Mouse (Mus musculus) embryonic facial prominence, embryonic 15.5 days (tissue): ENCODE results near the gene Sirt4. TPM values are rescaled to one million over a fixed set of nuclear protein-coding genes. Genes with fewer than 3 reads are reported as not detected.
A peak's percentile ranks its signal among the peaks of the same experiment; 100 is the strongest.

Source experiments
- ATAC-seq: fragments of 200-750 bp; cut with Nextera tagmentation; 2 replicates; pipeline ENCODE4 v1.8.0; 2017; ENCODE audit warnings: low read depth, moderate TSS enrichment; ENCODE audit not compliant: insufficient number of reproducible peaks, low FRiP score, low TSS enrichment
- H3K27ac ChIP-seq: fragments of 300-500 bp; sonication (generic); replicated peaks from 2 replicates; pipeline ENCODE4 v1.5.1; 2015; ENCODE audit warnings: mild to moderate bottlenecking, inconsistent platforms
- H3K27me3 ChIP-seq: fragments of 300-500 bp; sonication (generic); 2 replicates; pipeline ENCODE4 v1.6.1; 2015; ENCODE audit warnings: inconsistent platforms
- H3K36me3 ChIP-seq: fragments of 300-500 bp; sonication (generic); 2 replicates; pipeline ENCODE4 v1.6.1; 2015; ENCODE audit warnings: mild to moderate bottlenecking, inconsistent platforms
- H3K4me1 ChIP-seq: fragments of 300-500 bp; sonication (generic); 2 replicates; pipeline ENCODE4 v1.6.1; 2015; ENCODE audit warnings: inconsistent platforms
- H3K4me2 ChIP-seq: fragments of 300-500 bp; sonication (generic); replicated peaks from 2 replicates; pipeline ENCODE4 v1.6.1; 2015; ENCODE audit warnings: mild to moderate bottlenecking, inconsistent platforms
- H3K4me3 ChIP-seq: fragments of 300-500 bp; sonication (generic); replicated peaks from 2 replicates; pipeline ENCODE4 v1.5.1; 2015; ENCODE audit warnings: mild to moderate bottlenecking, inconsistent platforms
- H3K9ac ChIP-seq: fragments of 300-500 bp; sonication (generic); 2 replicates; pipeline ENCODE4 v1.6.1; 2015; ENCODE audit warnings: inconsistent platforms
- H3K9me3 ChIP-seq: fragments of 300-500 bp; sonication (generic); replicated peaks from 2 replicates; pipeline ENCODE4 v1.6.1; 2016; ENCODE audit warnings: inconsistent platforms
- WGBS: fragments of 180-500 bp; shearing (Covaris S2); methylation state at CpG from one replicate; pipeline ENCODE4 v1.1.7; 2015; 5-methylcytosine and 5-hydroxymethylcytosine counted together
- polyA plus RNA-seq: library from polyadenylated mRNA; unstranded; fragments of >200 nt; fragmentation: Nextera tagmentation; extraction: Ambion mirVana; gene quantifications from 2 replicates; pipeline ENCODE4 v1.2.1, GENCODE M21; 2015

Sirt4 gene
- polyA plus RNA-seq, 1 experiment from 2014 or later = 29.2 TPM

GRCm38 (mm10) chr5:115489699-115490637, 5.4 kb upstream of the Sirt4 start:
- H3K27me3 ChIP-seq = no peaks in the 10 kb centered on the region
- peak overlapping the region; percentile 86 for H3K9ac ChIP-seq
- H3K4me3 ChIP-seq = peak overlapping the region; percentile 46
- H3K4me2 ChIP-seq = peak overlapping the region; percentile 80
- peak overlapping the region; percentile 100 for H3K27ac ChIP-seq
- H3K36me3 ChIP-seq = no peaks in the 10 kb centered on the region
- peaks cover 44% of the 10 kb centered on the region for H3K4me1 ChIP-seq
- under 1% methylated on average over 50 of the region's 50 CpGs for WGBS
- H3K9me3 ChIP-seq = no peaks in the 10 kb centered on the region
- ATAC-seq = peak; percentile 78

- Histone ChIP-seq H3K27me3 (no peaks in the 10 kb centered on the region), H3K36me3 (no peaks in the 10 kb centered on the region), H3K9me3 (no peaks in the 10 kb centered on the region), H3K4me2 (peak overlapping the region; percentile 80), H3K4me3 (peak overlapping the region; percentile 46), H3K4me1 (peaks cover 42% of the 10 kb centered on the region), H3K27ac (peak overlapping the region; percentile 100), H3K9ac (peak overlapping the region; percentile 86)
- peak; percentile 66 for ATAC-seq
- under 1% methylated on average over 39 of the region's 39 CpGs for whole genome bisulfite sequencing
Measured at GRCm38 (mm10) chr5:115488841-115489698, 4.5 kb upstream of the Sirt4 start.

DNA sequence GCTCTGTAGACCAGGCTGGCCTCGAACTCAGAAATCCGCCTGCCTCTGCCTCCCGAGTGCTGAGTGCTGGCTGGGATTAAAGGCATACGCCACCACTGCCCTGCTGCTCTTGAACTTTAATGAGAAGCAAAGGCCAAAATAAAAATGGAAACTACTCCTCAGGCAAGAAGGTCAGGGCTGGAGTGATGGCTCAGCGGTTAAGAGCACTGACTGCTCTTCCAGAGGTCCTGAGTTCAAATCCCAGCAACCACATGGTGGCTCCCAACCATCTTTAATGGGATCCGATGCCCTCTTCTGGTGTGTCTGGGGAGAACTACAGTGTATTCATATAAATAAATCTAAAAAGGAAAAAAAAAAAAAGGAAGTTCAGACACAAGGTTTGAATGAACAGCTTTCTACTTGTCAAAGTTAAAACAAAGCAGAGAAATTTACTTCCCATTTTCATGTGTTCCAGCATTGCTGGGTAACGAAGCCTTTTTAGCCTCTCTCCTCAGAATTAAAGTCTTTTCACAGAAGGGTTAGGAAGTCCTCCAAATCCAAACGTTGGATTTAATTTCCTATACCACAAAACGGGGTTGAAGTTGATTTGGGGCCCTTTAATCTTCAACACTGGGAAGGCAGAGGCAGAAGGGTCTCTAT, 3.5 kb upstream of the Sirt4 start:
- 71% methylated on average over 9 of the region's 9 CpGs for WGBS
- Histone ChIP-seq H3K4me3 (no peak overlapping the region), H3K36me3 (no peaks in the 10 kb centered on the region), H3K27me3 (no peaks in the 10 kb centered on the region), H3K9me3 (no peaks in the 10 kb centered on the region), H3K27ac (no peak overlapping the region), H3K4me1 (peaks cover 36% of the 10 kb centered on the region), H3K9ac (no peak overlapping the region), H3K4me2 (peak overlapping the region; percentile 80; the same call in 1 of the 2 replicates)
- no peak for ATAC-seq

DNA sequence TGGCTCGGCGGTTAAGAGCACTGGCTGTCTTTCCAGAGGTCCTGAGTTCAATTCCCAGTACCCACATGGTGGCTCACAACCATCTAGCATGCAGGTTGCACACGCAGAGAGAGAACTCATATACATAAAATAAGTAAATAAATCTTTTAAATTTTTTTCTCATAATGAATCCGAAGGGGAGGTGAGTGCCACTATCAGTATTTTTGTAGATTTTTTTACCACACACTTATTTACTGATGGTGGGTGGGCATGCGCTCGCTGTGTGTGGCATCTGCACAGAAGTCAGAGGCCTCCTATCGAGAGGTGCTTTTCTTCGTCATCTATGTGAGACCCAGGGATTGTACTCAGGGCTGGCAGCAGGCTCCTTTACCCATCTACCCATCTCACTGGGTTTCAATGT, 2.8 kb upstream of the Sirt4 start:
- Histone ChIP-seq H3K36me3 (no peaks in the 10 kb centered on the region), H3K27ac (no peak overlapping the region), H3K4me3 (no peak overlapping the region), H3K9me3 (no peaks in the 10 kb centered on the region), H3K27me3 (no peaks in the 10 kb centered on the region; the same call in 1 of the 2 replicates), H3K4me1 (peaks cover 38% of the 10 kb centered on the region), H3K9ac (no peak overlapping the region), H3K4me2 (no peak overlapping the region)
- WGBS = 84% methylated on average over 8 of the region's 8 CpGs
- no peak for ATAC-seq

GRCm38 (mm10) chr5:115486726-115487125, 2.2 kb upstream of the Sirt4 start:
- no peak for ATAC-seq
- no peaks in the 10 kb centered on the region for H3K36me3 ChIP-seq
- no peaks in the 10 kb centered on the region; the same call in none of the 2 replicates for H3K27me3 ChIP-seq
- no peak overlapping the region for H3K4me3 ChIP-seq
- H3K4me1 ChIP-seq = peaks cover 34% of the 10 kb centered on the region
- WGBS = 55% methylated on average over 4 of the region's 4 CpGs
- no peak overlapping the region for H3K9ac ChIP-seq
- H3K27ac ChIP-seq = no peak overlapping the region
- H3K4me2 ChIP-seq = no peak overlapping the region
- H3K9me3 ChIP-seq = no peaks in the 10 kb centered on the region

- ATAC-seq = no peak
- Histone ChIP-seq H3K4me3 (no peak overlapping the region), H3K27ac (no peak overlapping the region), H3K9ac (no peak overlapping the region), H3K36me3 (no peaks in the 10 kb centered on the region), H3K4me2 (no peak overlapping the region), H3K9me3 (no peaks in the 10 kb centered on the region), H3K27me3 (no peaks in the 10 kb centered on the region; the same call in none of the 2 replicates), H3K4me1 (peaks cover 23% of the 10 kb centered on the region)
- WGBS = 81% methylated on average over 18 of the region's 18 CpGs
Measured at GRCm38 (mm10) chr5:115485489-115486205, 1.1 kb upstream of the Sirt4 start.

DNA sequence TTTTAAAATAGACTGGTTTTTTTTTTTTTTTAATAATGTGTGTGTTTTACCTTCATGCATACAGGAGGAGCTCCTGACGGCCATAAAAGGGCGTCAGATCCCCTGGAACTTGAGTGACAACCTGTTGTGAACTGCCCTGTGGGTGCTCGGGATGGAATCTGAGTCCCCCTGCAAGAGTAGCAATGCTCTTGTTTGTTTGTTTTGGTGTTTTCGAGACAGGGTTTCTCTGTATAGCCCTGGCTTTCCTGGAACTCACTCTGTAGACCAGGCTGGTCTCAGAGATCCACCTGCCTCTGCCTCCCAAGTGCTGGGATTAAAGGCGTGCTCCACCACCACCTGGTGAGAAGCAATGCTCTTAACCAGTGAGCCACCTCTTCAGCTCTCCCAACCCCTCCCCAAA, 471 bp upstream of the Sirt4 start:
- ATAC-seq = no peak

GRCm38 (mm10) chr5:115483385-115483784, 1.1 kb downstream of the Sirt4 start:
- WGBS = 41% methylated on average over 6 of the region's 6 CpGs
- Histone ChIP-seq H3K27ac (no peak overlapping the region), H3K9me3 (no peaks in the 10 kb centered on the region), H3K4me3 (no peak overlapping the region), H3K4me1 (peaks cover 21% of the 10 kb centered on the region), H3K4me2 (no peak overlapping the region; the same call in 1 of the 2 replicates), H3K27me3 (no peaks in the 10 kb centered on the region; the same call in none of the 2 replicates), H3K36me3 (peaks cover 7% of the 10 kb centered on the region), H3K9ac (no peak overlapping the region)
- ATAC-seq = no peak

More for the DNA sequence above, 471 bp upstream of the Sirt4 start:
- H3K4me3 ChIP-seq = peak overlapping the region; percentile 53
- H3K27me3 ChIP-seq = no peaks in the 10 kb centered on the region; the same call in none of the 2 replicates
- H3K9ac ChIP-seq = peak overlapping the region; percentile 56; the same call in 1 of the 2 replicates
- peak overlapping the region; percentile 88 for H3K27ac ChIP-seq
- peak overlapping the region; percentile 69 for H3K4me2 ChIP-seq
- WGBS = 69% methylated on average over 5 of the region's 5 CpGs
- H3K4me1 ChIP-seq = peaks cover 25% of the 10 kb centered on the region
- no peaks in the 10 kb centered on the region for H3K36me3 ChIP-seq
- H3K9me3 ChIP-seq = no peaks in the 10 kb centered on the region

DNA sequence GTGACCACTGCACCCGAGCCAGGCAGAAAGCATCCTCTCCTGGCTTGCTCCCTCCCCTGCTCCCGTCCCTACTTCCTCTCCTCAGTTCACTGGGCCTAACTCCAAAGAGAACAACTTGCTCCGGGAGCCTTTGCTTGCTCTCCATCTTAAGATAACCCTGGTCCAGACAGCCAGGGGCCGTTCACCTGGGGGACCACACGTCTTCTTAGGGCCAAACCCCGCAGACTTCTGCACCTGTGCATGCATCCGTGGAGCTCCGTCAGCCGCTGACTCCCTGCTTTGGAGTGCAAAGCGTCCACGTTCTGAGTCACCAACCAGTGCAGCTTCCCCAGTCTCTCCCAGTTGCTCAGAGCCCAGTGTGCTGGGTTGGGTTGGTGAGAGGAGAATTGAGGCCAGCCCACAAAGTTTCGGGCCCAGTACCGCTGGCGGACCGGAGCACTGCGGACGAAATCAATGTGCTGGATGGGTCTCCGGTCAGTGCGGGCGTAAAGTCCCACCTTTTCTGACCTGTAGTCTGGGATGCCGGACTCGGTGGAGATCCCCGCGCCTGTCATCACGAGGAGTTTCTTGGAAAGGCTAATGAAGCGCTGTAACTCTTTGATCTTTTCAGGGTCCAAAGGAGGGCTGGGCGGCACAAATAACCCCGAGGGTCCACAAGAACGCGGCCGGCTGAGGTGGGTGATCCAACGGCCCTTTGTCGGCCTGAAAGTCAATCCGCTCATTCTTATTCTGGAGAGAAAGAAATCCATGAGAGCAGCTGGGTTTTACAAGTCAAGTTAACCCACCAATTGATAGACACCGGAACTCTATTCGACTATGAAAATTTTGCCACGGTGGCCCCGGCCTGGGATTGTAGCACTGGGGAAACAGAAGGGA, 1.9 kb downstream of the Sirt4 start:
- Histone ChIP-seq H3K36me3 (peaks cover 9% of the 10 kb centered on the region), H3K27ac (no peak overlapping the region), H3K9me3 (no peaks in the 10 kb centered on the region), H3K4me3 (peak overlapping the region; percentile 5; the same call in 1 of the 2 replicates), H3K4me2 (peak overlapping the region; percentile 15; the same call in 1 of the 2 replicates), H3K27me3 (no peaks in the 10 kb centered on the region; the same call in none of the 2 replicates), H3K9ac (no peak overlapping the region), H3K4me1 (peaks cover 21% of the 10 kb centered on the region)
- no peak for ATAC-seq
- WGBS = 38% methylated on average over 38 of the region's 38 CpGs
